Comparison of ENCODE assay signal across 8 mouse cellular contexts in the genomic region with DNA sequence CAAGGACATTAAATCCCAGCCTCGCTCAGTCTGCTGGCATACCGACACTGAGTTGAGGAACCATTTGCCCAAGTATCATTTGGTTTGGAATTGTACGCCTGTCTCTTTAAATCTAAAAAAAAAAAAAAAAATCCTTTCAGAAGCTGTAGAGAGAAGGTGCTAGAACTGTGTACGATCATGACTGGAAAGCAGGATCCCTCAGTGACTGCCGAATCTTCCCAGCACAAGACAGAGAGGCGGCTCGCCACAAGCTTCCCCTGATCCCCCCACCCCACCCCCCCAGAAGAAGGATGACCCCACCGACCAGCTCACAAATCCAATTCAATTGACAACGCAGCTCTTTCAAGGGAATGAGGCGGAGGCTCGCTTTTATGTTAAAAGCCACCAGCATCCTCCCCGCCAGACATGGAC. TPM values are rescaled to one million over a fixed set of nuclear protein-coding genes. Genes with fewer than 3 reads are reported as not detected.
DNase-seq lines count a peak whose midpoint lies in the region; ATAC-seq lines count a peak whose summit lies in the region.
"Had no signal": no experiment of that assay in that cellular context is flagged by ENCODE, and none has a peak within 500 bp of the region (broad histone marks: within the 10 kb centered on the region; RNA-seq: fewer than 3 reads in every experiment).

No protein-coding gene starts in this region.

- H3K9me3 ChIP-seq in lung, embryonic 15.5 days = no peaks in the 10 kb centered on the region
- no peaks in the 10 kb centered on the region for H3K9me3 ChIP-seq in embryonic facial prominence, embryonic 11.5 days (replicated peaks; ENCODE audit: control insufficient read depth, low read length)
- no peaks in the 10 kb centered on the region for H3K9me3 ChIP-seq in hindbrain, embryonic 11.5 days (ENCODE audit: control insufficient read depth, low read length)
- H3K9me3 ChIP-seq in midbrain, embryonic 12.5 days = no peaks in the 10 kb centered on the region

- H3K4me3 ChIP-seq in lung, embryonic 15.5 days = peak overlapping the region; percentile 39
- peak overlapping the region; percentile 29 for H3K4me3 ChIP-seq in embryonic facial prominence, embryonic 11.5 days (ENCODE audit: low read depth, low read length)
- H3K4me3 ChIP-seq in hindbrain, embryonic 11.5 days (ENCODE audit: low read depth, low read length) = peak overlapping the region; percentile 43
- H3K4me3 ChIP-seq in midbrain, embryonic 12.5 days = peak overlapping the region; percentile 51

- 9% methylated on average over 12 of the region's 12 CpGs for WGBS in lung, embryonic 15.5 days
- 6% methylated on average over 12 of the region's 12 CpGs for WGBS in embryonic facial prominence, embryonic 11.5 days
- WGBS in hindbrain, embryonic 11.5 days = 6% methylated on average over 12 of the region's 12 CpGs
- 3% methylated on average over 12 of the region's 12 CpGs for WGBS in midbrain, embryonic 12.5 days

- no peaks in the 10 kb centered on the region for H3K36me3 ChIP-seq in lung, embryonic 15.5 days
- H3K36me3 ChIP-seq in embryonic facial prominence, embryonic 11.5 days (replicated peaks; ENCODE audit: control insufficient read depth, insufficient read depth, low read depth, low read length) = no peaks in the 10 kb centered on the region
- no peaks in the 10 kb centered on the region for H3K36me3 ChIP-seq in hindbrain, embryonic 11.5 days (ENCODE audit: control insufficient read depth, insufficient read depth, low read length)
- H3K36me3 ChIP-seq in midbrain, embryonic 12.5 days = no peaks in the 10 kb centered on the region

- H3K9ac ChIP-seq in lung, embryonic 15.5 days = no peak overlapping the region
- no peak overlapping the region for H3K9ac ChIP-seq in embryonic facial prominence, embryonic 11.5 days (replicated peaks; ENCODE audit: low read length)
- peak overlapping the region; percentile 70 for H3K9ac ChIP-seq in hindbrain, embryonic 11.5 days (ENCODE audit: low read depth, low read length)
- peak overlapping the region; percentile 72 for H3K9ac ChIP-seq in midbrain, embryonic 12.5 days (replicated peaks)
- H3K9ac ChIP-seq: liver, embryonic 14.5 days had no signal

- peaks cover 17% of the 10 kb centered on the region; the same call in 1 of the 2 replicates for H3K4me1 ChIP-seq in lung, embryonic 15.5 days
- H3K4me1 ChIP-seq in embryonic facial prominence, embryonic 11.5 days (ENCODE audit: control insufficient read depth, insufficient read depth, low read length) = no peaks in the 10 kb centered on the region
- 0 out of 2 replicates have a peak, but pooled peaks cover 5% of the 10 kb centered on the region for H3K4me1 ChIP-seq in hindbrain, embryonic 11.5 days (replicated peaks; ENCODE audit: control insufficient read depth, insufficient read depth, low read length)
- peaks cover 25% of the 10 kb centered on the region for H3K4me1 ChIP-seq in midbrain, embryonic 12.5 days

- H3K4me2 ChIP-seq in lung, embryonic 15.5 days = peak overlapping the region; percentile 60
- peak overlapping the region; percentile 58 for H3K4me2 ChIP-seq in embryonic facial prominence, embryonic 11.5 days (ENCODE audit: low read depth, low read length)
- peak overlapping the region; percentile 63 for H3K4me2 ChIP-seq in hindbrain, embryonic 11.5 days (replicated peaks; ENCODE audit: low read depth, low read length)
- peak overlapping the region; percentile 66 for H3K4me2 ChIP-seq in midbrain, embryonic 12.5 days (replicated peaks)

- peak overlapping the region; percentile 15; the same call in 1 of the 2 replicates for H3K27ac ChIP-seq in lung, embryonic 15.5 days
- H3K27ac ChIP-seq in embryonic facial prominence, embryonic 11.5 days (replicated peaks; ENCODE audit: low read depth, low read length) = no peak overlapping the region
- H3K27ac ChIP-seq in hindbrain, embryonic 11.5 days (ENCODE audit: low read depth, low read length) = peak overlapping the region; percentile 84
- peak overlapping the region; percentile 85 for H3K27ac ChIP-seq in midbrain, embryonic 12.5 days (replicated peaks)
- H3K27ac ChIP-seq: liver, embryonic 14.5 days had no signal

- peak; percentile 39; the same call in 1 of the 2 replicates for ATAC-seq in lung, embryonic 15.5 days (ENCODE audit: borderline replicate concordance, extremely low read depth, low FRiP score, low TSS enrichment)
- ATAC-seq in embryonic facial prominence, embryonic 11.5 days (replicated peaks; ENCODE audit: insufficient number of reproducible peaks, low FRiP score, low TSS enrichment, low read depth) = no peak
- peak; percentile 56; the same call in 1 of the 2 replicates for ATAC-seq in hindbrain, embryonic 11.5 days (ENCODE audit: low FRiP score)
- no peak for ATAC-seq in midbrain, embryonic 12.5 days (ENCODE audit: low FRiP score, low read depth)

- no peaks in the 10 kb centered on the region for H3K27me3 ChIP-seq in lung, embryonic 15.5 days
- H3K27me3 ChIP-seq in embryonic facial prominence, embryonic 11.5 days (ENCODE audit: control insufficient read depth, insufficient read depth, low read length) = no peaks in the 10 kb centered on the region
- no peaks in the 10 kb centered on the region for H3K27me3 ChIP-seq in hindbrain, embryonic 11.5 days (ENCODE audit: control insufficient read depth, insufficient read depth, low read length)
- no peaks in the 10 kb centered on the region for H3K27me3 ChIP-seq in midbrain, embryonic 12.5 days

- DNase-seq in lung, postnatal 4 days = no peak
- DNase-seq in embryonic facial prominence, embryonic 11.5 days (ENCODE audit: low spot score) = peak; percentile 20
- DNase-seq in hindbrain, embryonic 11.5 days (ENCODE audit: low spot score) = no peak
- no peak for DNase-seq in adrenal gland, adult 2 months
- DNase-seq in urinary bladder, adult 2 months (ENCODE audit: low spot score) = no peak

RNA-seq across cellular contexts. Expression of gene Pebp1, which starts 47.1 kb away (rescaled TPM):
- 726 and 749 TPM in 2 replicates for polyA plus RNA-seq in lung, embryonic 15.5 days (2015; fragmentation: Nextera tagmentation; extraction: Ambion mirVana)
- polyA plus RNA-seq in embryonic facial prominence, embryonic 11.5 days (2014; fragmentation: Nextera tagmentation; extraction: Ambion mirVana) = 861 and 931 TPM in 2 replicates
- 867 and 895 TPM in 2 replicates for polyA plus RNA-seq in hindbrain, embryonic 11.5 days (2014; fragmentation: Nextera tagmentation; extraction: Ambion mirVana)
- 797 and 825 TPM in 2 replicates for polyA plus RNA-seq in midbrain, embryonic 12.5 days (2016; fragmentation: Nextera tagmentation; extraction: Ambion mirVana)
- 1,000 to 10,000 TPM; 1,220 to 1,287 TPM for total RNA-seq in adrenal gland, adult 2 months (2021)
- polyA plus RNA-seq in adrenal gland, adult 2 months (2012; rRNA removed) = 2,538 and 3,200 TPM in 2 replicates
- polyA plus RNA-seq in urinary bladder, adult 2 months (2012; rRNA removed) = 416 and 521 TPM in 2 replicates

Comparison
In these comparisons a context has a peak if more than half of its experiments do, and no peak if none do; other contexts are left out.
1. ATAC-seq: peak in lung, embryonic 15.5 days (single experiment) and hindbrain, embryonic 11.5 days (single experiment); none in embryonic facial prominence, embryonic 11.5 days (single experiment) and midbrain, embryonic 12.5 days (single experiment).
2. H3K9ac ChIP-seq: peak in hindbrain, embryonic 11.5 days (single experiment) and midbrain, embryonic 12.5 days (single experiment); none in lung, embryonic 15.5 days (single experiment) and embryonic facial prominence, embryonic 11.5 days (single experiment).
3. Peak in every context shown above with its lines, with median percentiles within 50 percentile points of each other: H3K4me2 ChIP-seq and H3K4me3 ChIP-seq.